Mouse (Mus musculus) liver, adult 2 months (tissue): ENCODE data around the gene Thsd7b.
"Not testable (repeated sequence)": the region's sequence is repeated elsewhere in the genome, so short reads cannot be mapped to it uniquely, and the experiment has no call there.

Source experiments
- CTCF ChIP-seq: fragments of 200-500 bp; IDR thresholded peaks from 2 replicates; pipeline ENCODE4 v1.5.1; 2011; ENCODE audit warnings: low read depth, low read length, control low read depth
- POLR2A ChIP-seq: fragments of 200-500 bp; IDR thresholded peaks from 2 replicates; pipeline ENCODE4 v1.6.1; 2011; ENCODE audit warnings: low read length, control low read depth; ENCODE audit not compliant: insufficient read depth; ENCODE audit errors: extremely low read depth

DNA sequence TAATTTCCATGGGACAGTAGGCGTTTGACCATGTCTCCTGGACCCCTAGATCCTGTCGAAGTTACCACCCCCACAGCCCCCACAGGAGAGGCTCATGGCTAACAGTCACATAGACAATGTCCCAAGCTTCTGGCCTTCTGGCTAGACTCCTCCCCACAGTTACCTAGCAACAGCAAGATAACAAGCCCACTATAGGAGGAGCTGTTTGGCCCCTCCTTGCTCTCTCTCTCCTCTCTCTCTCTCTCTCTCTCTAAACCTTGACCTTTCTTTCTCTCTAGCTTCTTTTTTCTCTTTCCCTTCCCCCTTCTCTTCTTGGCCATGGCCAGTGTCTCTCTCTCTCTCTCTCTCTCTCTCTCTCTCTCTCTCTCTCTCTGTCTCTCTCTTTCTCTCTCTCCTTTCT lies 686.2 kb downstream of the Thsd7b start:
- not testable (repeated sequence) for TF ChIP-seq POLR2A, CTCF
